Mouse (Mus musculus): ENCODE results near the gene Lbhd1.
A peak's percentile ranks its signal among the peaks of the same experiment; 100 is the strongest.

GRCm38 (mm10) chr19:8941515-8942217, 58.1 kb downstream of the Lbhd1 start, which contains the start of gene Mta2:
- TF ChIP-seq CTCF (IDR thresholded peaks at IDR 0.05; ENCODE audit: low read depth, low read length) (no peak), POLR2A (IDR thresholded peaks at IDR 0.05; ENCODE audit: extremely low read depth, insufficient read depth, low read length) (peak; percentile 63; the same call in 1 of the 2 replicates)
